Mouse (Mus musculus): ENCODE measurements around the gene Kpna4.
A peak's percentile ranks its signal among the peaks of the same experiment; 100 is the strongest.

Gene Kpna4

DNA sequence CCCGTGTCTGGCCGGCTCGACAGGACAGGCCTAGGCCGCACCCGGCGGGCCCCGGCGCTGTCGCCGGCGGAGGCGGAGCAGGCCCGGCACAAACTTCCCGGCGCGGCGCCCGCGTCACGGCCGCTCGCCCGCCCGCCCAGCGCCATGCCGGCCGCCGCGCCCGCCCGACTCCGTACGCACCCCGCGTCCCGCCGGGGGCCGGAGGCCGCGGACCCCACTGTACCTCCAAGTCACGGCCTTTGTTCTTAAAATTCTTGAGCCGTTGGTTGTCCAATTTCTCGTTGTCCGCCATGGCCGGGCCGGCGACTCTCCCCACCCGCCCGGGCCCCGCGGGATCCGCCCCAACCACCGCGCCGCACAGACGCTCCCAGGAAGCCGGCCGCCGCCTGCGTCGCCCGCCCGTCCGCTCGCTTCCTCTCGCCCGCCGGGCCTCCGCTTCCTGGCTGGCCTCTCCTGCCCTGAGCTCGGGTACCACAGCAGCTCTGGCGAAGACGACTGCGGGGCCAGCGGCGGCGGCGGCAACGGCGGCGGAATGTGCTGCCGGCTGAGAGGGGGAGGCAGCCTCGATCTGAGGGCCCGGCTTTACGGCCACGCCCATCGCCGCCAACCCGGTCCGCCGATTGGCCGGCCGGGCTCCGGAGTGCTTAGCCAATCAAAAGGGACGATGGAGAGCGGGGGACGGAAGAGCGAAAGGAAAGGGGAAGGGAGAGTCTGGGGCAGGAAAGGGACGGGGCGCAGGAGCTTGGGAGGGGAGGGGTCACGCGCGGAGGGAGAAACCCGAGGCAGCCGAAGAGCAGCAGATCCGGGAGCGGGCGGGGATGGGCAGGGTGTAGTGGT lies at the start of gene Kpna4:
TSS of gene Kpna4 (minus strand) at position 605 of the 837 bp plus-strand sequence.
- peak; percentile 80 to 87 for DNase-seq (ENCODE audit: low spot score in 2 of 2)

DNA sequence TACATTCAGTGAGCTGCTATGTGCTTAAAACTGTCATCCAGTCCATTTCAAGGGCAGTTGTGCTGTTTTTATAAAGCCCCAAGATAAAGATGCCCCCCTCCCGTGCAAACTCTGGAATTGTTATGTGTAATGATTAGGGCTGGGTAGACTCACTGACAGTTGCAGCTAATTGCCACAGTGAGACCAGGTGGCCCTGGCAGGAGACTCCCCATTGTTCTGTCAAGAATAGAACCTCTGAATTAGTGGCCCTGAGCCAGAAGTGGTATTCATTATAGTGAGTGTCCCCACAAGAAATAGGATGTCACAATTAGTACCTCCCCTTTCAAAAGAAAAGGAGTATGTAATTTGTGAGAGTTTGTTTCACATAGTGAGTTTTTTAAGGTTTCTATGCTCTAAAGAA lies 48.3 kb upstream of the Kpna4 start:
- DNase-seq (ENCODE audit: low spot score in 2 of 2) = no peak

DNA sequence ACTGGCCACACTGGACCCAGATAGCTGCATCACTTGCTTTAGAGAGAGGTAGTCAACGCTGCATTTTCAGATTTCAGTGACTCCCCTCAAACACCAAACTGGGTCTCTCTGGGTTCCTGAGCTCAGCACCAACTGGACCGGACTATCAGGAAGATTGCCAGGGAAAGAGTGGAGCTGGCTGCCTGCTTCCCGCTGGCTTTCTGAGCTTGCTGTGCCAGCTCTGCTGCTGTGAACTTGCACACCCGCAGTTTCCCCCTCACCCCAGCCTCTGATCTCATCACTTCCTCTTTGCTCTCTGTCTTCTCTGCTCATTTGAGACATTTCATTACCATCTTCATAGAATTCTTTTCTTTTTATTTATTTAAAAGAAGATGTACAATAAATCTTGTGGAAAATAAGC lies 44.2 kb upstream of the Kpna4 start:
- DNase-seq (ENCODE audit: low spot score in 2 of 2) = no peak

DNA sequence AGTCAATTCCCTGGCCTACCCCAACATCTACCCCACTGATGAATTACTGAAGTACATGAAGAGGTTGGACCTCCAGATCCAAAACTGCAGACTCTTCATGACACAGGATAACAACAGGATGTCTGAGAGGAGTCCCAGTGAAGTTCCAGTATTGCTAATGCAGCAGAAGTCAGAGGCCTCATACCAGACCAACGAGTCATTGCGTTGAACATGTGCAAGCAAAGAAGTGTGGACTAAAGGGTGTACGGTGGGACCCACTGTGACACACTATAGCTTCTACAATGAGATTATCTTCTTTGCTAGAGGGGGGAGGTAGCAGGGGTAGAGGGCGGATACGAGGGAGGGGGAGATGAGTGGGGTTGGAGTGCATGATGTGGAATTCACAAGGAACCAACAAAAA lies 42.9 kb upstream of the Kpna4 start:
- DNase-seq (ENCODE audit: low spot score in 2 of 2) = no peak

DNA sequence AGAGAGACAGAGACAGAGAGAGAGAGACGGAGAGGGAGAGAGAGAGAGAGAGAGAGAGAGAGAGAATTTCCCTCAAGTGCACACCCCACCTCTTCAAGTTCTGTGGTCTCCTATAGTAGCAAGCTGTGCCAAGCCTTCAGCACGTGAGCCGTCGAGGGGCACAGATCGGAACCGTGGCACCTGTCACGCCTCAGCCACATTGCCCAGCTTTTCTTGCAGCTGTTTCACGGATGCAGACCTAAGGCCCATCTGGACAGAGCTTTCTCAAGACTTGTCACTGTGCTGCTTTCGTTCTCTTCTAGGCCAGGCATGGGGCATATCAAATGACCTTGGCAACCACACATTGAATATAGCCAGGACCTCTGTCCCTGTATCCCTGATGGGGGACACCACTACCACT lies 41.8 kb upstream of the Kpna4 start:
- no peak for DNase-seq (ENCODE audit: low spot score in 2 of 2)

DNA sequence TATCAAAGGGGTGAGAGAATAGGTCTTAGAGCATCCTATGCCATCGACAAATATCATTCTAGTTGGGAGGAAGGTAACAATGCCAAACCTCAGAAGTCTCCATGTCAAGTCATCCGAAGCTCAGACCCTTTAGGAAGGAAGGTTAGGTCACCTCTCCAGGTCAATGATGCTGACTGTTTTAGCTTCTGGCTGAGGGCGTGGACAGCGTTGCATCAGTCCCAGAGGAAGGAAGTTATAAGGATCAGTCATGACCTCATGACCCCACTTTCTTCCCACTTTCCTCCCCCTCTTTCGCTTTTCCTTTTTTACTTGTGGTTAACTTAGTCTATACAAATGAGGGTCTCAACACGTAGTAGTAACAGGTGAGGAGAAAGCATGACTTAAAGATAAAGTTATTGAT lies 36.1 kb upstream of the Kpna4 start:
- no peak for DNase-seq (ENCODE audit: low spot score in 2 of 2)

DNA sequence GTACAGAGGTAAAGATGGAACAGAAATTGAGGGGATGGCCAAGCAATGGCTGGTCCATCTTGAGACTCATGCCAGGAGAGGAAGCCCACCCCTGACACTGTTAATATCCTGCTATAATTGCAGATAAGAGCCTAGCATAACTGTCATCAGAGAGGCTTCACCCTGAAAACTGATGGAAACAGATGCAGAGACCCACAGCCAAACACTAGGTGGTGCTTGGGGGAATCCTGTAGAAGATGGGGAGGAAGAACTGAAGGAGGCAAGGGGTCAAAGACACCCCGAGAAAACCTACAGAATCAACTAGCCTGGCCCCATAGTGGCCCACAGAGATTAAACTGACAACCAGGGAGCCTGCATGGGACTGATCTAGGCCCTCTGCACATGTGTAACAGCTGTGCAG lies 33.5 kb upstream of the Kpna4 start:
- DNase-seq (ENCODE audit: low spot score in 2 of 2) = no peak

DNA sequence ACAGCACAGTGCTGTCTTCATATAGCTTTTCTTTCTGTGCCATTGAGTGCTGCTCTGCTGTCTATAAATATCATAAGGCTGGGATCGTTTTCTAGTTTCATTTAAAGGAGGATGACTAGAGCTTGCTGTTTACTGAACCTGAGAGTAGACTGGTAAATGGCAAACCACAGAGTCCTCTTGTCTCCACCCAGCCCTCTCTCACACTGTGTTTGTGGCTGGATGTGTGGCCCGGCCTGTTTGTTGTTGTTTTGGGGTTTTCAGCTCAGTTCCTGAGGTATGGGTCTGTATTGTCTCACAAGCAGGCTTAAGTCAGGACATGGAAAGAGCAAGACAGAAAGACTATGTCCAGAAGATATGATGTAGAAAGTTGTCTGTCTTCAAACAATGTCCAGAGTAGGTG lies 32.6 kb upstream of the Kpna4 start:
- no peak for DNase-seq (ENCODE audit: low spot score in 2 of 2)

DNA sequence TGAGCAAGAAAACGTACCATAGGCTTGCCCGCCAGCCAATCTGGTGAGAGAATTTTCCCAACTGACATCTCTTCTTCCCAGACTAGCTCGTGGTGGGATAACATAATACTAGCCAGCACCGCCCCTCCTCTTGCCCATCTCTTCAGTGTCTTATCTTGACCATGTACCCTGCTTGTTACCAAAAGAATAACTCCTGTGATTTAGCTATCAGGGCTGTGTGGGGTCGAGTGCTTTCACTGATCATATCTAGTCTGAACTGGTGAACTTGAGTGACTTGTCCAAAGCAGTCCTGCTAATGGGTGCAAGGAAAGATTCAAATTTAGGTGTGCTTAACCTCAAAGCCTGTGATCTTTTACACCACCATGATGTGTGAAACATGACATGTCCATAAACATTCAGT lies 31.0 kb upstream of the Kpna4 start:
- DNase-seq (ENCODE audit: low spot score in 2 of 2) = no peak

DNA sequence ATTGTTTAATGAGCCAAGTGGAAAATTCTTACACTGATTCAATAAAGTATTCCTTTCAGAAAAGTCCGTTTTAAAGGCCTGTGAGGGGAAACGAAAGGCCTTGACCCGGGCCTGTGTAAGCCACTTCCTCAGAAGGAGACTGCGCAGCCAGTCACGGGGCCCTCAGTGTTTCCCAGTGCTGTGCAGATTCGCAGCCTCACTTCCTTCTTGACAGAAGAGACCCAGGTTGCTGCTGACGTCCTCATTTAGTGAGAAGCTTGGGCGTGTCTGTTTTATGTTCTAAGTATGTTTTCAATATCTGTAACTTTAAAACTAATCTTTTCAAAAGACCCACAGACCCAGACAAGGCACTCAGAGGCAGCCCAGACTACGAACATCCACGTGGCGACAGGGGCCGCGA lies 29.6 kb upstream of the Kpna4 start:
- DNase-seq (ENCODE audit: low spot score in 2 of 2) = no peak

DNA sequence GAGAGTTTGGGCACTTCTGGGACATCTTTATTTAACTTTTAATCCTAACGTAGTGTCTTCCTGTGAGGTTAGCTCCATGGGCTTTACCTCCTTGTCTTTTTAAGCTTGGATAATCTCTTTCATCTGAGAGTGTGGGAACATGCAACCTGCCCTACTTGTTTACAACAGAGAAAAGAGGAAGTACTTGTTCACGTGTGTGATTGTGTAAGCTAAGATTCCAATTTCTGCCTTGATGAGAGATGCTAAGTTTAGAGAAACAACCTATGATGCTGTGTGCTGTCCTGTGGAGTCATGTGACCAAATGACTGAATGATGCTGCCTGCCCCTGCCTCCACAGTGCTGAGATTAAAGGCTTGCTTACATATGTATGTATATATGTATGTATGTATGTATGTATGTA lies 27.8 kb upstream of the Kpna4 start:
- no peak for DNase-seq (ENCODE audit: low spot score in 2 of 2)

DNA sequence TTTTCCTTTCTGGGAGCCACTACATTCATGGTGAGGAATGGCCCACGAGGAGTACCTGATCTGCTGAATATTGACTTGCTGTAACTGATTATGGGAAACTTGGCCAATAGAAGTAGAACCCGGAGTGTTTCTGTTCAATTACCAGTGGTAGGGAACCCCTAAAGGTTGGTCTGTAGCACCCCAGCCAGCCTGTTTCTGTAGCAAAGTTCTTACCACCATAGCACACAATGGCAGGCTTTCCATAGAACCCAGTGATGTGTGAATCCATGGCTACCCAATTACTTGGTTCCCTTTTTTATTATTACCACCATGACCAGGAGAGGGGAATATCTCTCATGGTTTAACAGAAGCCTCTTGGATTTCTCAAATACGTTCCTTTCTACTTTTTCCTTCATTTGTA lies 24.0 kb upstream of the Kpna4 start:
- no peak for DNase-seq (ENCODE audit: low spot score in 2 of 2)

DNA sequence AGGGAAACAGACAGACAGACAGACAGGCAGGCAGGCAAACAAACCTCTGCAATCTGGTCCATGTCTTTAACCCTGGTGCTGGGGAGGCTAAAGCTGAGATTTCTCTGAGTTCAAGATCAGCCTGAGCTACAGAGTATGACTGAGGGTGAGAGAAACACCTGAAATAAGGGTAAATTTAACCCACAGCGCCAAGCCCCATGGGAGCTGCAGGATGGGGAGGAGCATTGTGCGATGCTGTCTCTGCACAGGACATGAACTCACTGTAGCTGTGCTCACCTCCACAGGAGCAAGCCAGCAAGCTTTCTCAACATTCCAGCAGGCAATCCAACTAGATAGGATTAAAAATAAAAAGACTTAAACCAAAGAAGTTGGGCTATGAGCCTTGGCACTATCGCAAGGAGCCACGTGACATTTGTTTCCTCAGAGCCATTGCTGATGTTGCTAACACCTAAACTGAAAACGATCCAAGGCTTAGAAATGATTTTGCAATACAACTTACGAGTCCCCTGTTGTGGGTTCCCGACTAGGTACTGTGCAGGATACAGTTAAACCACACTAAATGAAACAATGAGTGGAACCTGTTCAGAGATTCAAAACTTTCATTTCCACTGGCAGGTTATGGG lies 15.6 kb upstream of the Kpna4 start:
- no peak for DNase-seq (ENCODE audit: low spot score in 2 of 2)

DNA sequence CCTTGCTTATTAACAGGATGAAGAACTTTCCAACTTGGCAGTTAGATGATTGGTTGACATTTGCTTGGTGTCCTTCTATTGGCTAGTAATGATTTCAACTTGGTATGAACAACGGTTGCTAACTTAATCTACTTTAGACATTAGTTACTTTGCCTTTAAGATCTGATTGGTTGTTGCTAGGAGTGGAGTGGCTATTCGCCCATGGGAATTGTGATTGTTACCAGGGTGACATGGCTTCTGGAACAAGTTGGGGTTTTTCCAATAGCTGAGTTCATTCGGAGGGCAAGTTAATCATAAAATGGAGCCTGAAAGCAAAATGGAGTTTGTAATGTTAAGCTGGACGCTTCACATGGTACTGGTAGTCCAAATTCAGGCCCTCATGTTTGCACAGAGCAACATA lies 13.9 kb upstream of the Kpna4 start:
- no peak for DNase-seq (ENCODE audit: low spot score in 2 of 2)

DNA sequence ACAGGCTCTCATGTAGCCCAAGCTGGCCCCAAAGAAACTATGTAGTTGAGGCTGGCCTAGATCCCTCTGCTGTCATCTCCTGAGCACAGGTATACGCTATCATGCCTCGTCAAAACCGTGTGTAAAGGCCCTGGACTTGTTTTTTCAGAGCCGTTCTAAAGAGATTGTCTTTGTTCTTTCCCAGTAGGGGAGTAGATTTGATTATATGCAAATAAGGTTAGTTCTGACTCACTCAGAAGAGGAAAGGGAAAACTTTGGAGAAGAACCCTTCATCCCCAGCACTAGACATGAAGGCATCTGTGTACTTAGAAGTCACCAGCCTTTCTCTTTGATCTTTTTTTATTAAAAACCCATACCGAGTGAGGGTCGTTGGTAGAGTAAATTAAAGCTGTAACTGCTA lies 9.1 kb upstream of the Kpna4 start:
- no peak for DNase-seq (ENCODE audit: low spot score in 2 of 2)

DNA sequence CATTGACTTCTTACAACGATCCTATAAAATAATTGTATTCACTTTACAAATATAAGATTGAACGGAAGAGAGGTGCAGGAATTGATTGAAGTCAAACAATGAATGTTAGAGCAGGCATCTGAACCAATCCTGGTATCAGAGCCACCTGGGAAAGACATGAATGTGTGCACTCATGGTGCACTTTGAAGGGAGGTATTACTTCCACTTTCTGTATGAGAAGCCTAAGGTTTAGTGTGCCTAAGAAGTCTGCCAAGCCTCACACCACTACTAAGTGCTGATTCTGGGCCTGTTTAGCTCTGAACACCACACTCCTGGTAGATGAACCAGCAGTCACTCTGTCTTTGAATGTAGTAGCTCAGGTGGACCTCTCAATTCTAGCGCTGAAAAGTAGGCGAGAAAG lies 4.1 kb upstream of the Kpna4 start:
- no peak for DNase-seq (ENCODE audit: low spot score in 2 of 2)

DNA sequence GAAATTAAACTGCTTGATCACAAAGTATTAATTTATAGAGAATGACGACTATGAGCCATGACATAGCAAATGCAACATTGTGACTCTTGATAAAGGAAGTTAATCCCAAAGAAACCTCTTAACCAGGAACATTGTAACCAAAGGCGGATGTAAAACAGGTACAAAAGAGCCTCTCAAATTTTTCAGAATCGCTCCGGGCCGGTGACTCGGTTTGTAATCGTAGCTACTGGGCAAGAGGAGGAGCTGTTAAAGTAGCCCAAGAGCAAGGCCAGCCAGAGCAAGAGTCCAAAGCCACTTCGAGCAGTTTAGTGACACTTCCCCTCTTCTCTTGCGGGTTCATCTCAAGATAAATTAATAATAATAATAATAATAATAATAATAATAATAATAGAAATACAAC lies 780 bp upstream of the Kpna4 start:
- no peak for DNase-seq (ENCODE audit: low spot score in 2 of 2)

DNA sequence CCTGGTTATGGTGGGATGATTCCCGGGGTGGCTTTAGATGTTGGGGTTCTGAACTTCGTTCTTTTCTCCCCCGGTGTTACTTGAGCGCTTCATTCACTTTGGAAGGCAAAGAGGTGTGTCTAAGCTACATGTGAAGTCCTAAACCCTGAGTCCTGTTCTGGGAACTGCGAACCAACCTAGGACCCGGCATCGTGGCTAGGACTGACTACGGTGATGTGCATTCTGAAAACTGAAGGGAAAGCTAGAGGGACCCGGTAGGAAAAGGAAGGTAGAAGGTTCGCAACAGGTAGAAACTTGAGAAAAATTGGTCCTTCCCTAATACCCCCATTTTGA lies 399 bp upstream of the Kpna4 start:
- no peak for DNase-seq (ENCODE audit: low spot score in 2 of 2)

DNA sequence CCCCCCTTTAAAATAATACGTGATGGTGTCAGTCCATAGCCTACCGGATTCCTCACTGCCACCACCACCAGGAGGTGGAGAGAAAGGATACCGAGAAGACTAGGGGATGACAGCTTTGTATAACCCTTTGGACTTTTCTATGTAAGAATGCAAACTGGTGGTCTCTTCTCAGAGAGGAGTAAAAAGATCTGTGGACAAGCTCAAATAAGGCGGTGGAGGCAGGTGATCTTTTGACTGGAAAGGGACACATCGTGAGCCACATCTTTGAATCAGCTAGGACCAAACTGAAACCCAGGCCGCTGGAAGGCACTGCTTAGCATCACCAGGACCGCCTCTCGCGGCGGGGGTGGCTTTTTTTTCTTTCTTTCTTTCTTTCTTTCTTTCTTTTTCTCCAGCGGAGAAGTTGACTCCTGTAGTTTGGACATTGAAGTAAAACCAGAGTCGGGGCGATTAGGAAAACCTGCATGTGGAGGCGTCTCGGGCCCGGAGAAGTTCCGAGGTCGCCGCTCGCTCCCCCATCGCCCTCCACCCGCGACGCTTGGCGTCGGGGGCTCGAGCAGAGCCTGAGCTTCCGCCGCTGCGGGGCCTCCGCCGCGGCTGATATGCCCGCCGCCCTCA lies 913 bp downstream of the Kpna4 start:
- DNase-seq (ENCODE audit: low spot score in 2 of 2) = peak in 1 of 2 experiments; percentile 7

DNA sequence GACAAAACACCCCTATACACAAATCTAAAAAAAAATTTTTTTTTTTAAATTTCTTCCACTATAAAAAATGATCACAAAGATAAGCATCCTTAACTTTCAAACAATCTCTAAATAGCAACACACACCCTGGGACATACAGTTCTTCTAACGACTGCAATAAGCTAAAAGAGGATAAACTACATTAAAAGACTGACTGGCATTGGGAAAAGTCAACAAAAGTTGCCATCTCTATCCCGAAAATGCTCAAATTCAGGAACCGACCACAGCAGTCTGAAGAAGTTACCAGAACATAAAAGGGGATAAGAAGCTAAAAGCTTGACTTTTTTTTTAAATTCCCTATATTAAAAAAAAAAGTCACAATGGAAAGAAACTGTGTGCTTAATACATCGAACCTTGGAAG lies 1.5 kb downstream of the Kpna4 start:
- DNase-seq (ENCODE audit: low spot score in 2 of 2) = no peak

DNA sequence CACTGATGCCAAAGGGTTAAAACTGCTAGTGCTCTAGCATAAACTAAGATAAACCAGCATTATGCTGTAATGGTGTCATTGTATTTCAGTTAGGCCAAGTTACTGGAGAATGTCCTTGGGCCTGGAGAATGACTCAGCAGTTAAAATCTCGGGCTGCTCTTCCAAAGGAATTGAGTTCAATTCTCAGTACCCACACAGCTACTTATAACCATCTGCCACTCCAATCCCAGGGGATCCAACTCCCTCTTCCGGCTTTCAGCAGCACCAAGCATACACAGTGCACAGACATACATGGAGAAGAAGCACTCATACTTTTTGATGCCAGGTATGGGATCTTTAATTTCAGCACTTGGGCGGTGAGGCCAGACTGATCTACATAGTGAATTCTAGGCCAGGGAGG lies 8.1 kb downstream of the Kpna4 start:
- no peak for DNase-seq (ENCODE audit: low spot score in 2 of 2)

DNA sequence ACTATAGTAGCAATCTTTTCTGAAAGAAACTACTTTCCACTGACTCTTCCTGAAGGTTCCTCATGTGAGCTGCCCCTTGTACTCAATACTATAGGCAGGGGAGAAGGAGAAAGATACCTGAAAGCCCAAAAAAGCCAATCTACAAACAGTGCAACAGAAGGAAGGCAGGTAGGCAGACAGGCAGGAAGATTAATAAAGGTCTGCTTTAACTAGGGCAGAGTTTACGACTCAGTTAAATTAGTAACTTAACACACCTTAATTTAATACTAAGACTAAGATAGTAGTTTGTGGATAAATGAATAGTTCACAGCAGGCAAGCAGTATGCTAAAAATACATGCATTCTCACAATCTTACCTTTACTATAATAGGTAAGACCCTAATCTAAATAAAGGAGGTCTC lies 12.2 kb downstream of the Kpna4 start:
- no peak for DNase-seq (ENCODE audit: low spot score in 2 of 2)

DNA sequence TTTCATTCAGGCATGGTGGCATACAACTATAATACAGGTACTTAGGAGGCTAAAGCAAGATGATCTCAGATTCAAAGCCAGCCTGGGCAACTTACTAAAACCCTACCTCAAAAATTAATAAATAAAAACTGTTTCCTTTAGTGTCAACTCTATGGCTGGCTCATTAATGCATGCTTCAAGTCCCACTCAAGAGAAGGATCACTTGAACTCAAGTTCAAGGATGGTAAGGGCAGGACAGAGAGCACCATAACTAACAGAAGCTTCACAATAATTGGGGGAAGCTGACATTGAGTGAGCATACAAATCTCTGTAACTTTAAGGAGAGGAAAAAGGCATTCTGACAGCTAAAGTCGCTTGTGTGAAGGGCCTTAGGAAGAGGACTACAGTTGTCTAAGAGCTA lies 13.0 kb downstream of the Kpna4 start:
- DNase-seq (ENCODE audit: low spot score in 2 of 2) = no peak
